Mouse (Mus musculus) olfactory bulb, adult 2 months (tissue): Measurements from ENCODE around the gene Thop1.

ENCODE experiments used
- CTCF ChIP-seq: fragments of 200-500 bp; IDR thresholded peaks from 2 replicates; pipeline ENCODE4 v1.5.1; 2012; ENCODE audit warnings: low read depth, mild to moderate bottlenecking, low read length, moderate library complexity; ENCODE audit not compliant: insufficient read depth
- POLR2A ChIP-seq: fragments of 200-500 bp; IDR thresholded peaks from 2 replicates; pipeline ENCODE4 v1.6.1; 2012; ENCODE audit warnings: mild to moderate bottlenecking, low read depth, low read length, moderate library complexity; ENCODE audit not compliant: insufficient read depth

- TF ChIP-seq POLR2A (no peak), CTCF (no peak)
These were observed 44.1 kb upstream of the Thop1 start, which contains the start of gene Diras1 for GRCm38 (mm10) chr10:81025639-81026275.
